Mouse (Mus musculus): Measurements from ENCODE around the gene Mlx. TPM values are rescaled to one million over a fixed set of nuclear protein-coding genes. Genes with fewer than 3 reads are reported as not detected.

The Mlx gene
- polyA plus RNA-seq (2014; fragmentation: Illumina TruSeq; extraction: RNeasy Lipid Tissue Mini Kit (QIAGEN cat#74804); ENCODE audit: low read depth, low replicate concordance), result 35.5 TPM

DNA sequence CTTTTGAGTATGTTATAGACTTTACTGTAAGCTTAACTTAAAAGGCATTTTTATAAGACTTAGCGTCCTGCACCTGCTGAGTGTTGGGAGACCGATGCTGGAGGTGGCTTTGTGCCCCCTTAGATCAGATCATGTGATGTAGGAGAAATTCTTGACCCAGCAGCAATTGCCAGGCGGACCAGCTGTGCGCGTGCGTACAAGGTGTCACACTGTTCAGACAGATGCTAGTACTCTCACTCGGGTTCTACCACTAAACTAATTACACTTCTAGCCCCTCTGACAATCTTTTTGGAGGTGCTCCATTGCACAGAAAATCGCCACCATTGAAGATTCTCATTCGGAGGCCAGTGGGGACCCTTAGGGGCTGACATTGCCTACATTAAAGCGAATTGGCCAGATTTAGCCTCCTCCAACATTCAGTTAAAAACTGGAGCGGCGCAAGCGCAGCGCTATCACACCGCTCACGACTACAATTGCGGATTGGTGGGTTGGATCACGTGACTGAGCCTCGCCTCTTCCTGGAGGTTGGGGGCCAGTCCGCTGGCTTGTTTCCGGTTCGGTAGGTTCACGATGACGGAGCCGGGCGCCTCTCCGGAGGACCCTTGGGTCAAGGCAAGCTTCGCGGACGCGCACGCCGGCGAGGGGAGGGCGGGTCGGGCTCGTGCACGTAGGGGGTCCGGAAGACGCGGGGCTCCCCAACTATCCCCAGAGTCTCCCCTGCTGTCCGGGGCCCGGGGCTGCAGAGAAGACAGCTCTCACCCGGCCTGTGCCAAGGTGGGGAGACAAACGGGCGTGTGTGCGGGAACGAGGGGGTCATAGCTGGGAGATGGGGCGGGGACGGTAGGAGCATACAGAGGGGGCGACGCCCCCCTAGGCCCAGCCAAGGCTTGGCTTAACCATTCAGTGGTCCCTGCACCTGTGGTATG lies at the start of gene Mlx:
TSS of gene Mlx (plus strand) at position 522 of the 926 bp plus-strand sequence.

DNA sequence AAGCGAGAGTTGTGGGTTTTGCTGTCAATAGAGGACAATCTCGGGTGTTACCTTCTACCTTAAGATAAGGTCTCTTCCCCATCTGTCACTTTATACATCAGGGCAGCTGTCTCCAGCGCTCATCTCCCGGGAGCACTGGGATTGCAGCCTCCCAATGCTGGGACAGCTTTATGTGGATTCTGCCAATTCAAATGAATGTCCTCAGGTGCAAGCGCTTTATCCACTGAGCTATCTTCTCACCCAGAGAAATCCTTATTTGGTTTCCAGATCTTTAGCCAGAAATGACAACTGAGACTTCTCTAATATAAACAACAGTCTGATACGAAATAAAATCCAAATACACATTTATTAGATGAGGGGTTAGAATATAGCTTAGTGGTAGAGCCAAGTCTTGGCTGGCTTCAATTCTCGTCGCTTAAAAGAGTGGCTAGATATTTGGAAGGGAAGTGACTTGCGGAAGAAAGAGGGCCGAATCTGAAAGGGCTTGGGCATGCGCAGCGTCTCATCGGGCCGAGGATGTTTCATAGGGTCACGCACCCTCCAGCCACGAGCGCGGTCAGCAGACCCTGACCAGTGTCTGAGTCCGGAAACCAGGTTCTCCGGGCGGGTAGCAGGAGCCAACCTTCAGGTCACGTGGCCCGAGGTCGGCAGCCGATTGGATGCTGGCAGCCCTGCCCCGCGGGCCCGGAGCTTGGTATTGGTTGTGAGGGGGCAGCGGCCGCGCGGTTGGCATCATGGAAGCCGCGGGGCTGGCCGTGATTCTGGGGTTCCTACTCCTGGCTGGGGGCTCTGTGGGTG lies 17.5 kb upstream of the Mlx start, which contains the start of gene Naglu:
TSS of gene Naglu (plus strand) at position 622 of the 798 bp plus-strand sequence.

DNA sequence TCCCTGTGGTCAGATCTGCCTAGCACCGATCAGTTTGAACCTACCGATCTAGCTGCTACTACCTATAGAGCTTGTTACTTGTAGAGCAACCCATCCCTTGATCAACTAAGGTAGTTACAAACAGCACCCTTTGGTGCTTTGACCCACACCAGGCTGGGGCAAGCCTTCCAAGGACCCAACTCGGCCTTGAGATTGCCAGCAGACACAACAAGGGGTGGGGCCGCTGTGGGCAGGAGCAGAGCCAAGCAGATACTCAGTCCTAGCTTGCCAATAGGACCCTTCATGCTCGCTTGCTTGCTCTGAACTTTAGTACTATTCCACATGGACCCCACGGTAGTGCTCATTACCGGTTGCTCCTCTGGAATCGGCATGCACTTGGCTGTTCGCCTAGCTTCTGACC lies 9.0 kb upstream of the Mlx start, which contains the start of gene Hsd17b1:
TSS of gene Hsd17b1 (plus strand) at position 291 of the 400 bp plus-strand sequence.

GRCm38 (mm10) chr11:101082208-101083082 lies 4.6 kb upstream of the Mlx start, which contains the start of gene Coasy:
Gene Coasy (plus strand): TSS chr11:101082565.

GRCm38 (mm10) chr11:101095314-101096024 lies 8.4 kb downstream of the Mlx start, which contains the start of gene Psmc3ip:
Gene Psmc3ip (minus strand): TSS chr11:101095436.

GRCm38 (mm10) chr11:101119761-101120544 lies 32.9 kb downstream of the Mlx start, which contains the start of the genes Retreg3 and Tubg1:
Gene Retreg3 (minus strand): TSS chr11:101119893.
Gene Tubg1 (plus strand): TSS chr11:101119938.

Other genes with a start within 250 kb of the Mlx start
- gene Stat5b, start 236.6 kb upstream of the Mlx start, polyA plus RNA-seq (2014; fragmentation: Illumina TruSeq; extraction: RNeasy Lipid Tissue Mini Kit (QIAGEN cat#74804); ENCODE audit: low read depth, low replicate concordance), result 38.3 TPM
- 22.1 TPM for gene Stat5a, start 227.9 kb upstream of the Mlx start, polyA plus RNA-seq (2014; fragmentation: Illumina TruSeq; extraction: RNeasy Lipid Tissue Mini Kit (QIAGEN cat#74804); ENCODE audit: low read depth, low replicate concordance)
- gene Stat3, start 147.7 kb upstream of the Mlx start, polyA plus RNA-seq (2014; fragmentation: Illumina TruSeq; extraction: RNeasy Lipid Tissue Mini Kit (QIAGEN cat#74804); ENCODE audit: low read depth, low replicate concordance), result 83.2 TPM
- 133 TPM for gene Cavin1, start 116.4 kb upstream of the Mlx start, polyA plus RNA-seq (2014; fragmentation: Illumina TruSeq; extraction: RNeasy Lipid Tissue Mini Kit (QIAGEN cat#74804); ENCODE audit: low read depth, low replicate concordance)
- gene Atp6v0a1, start 77.8 kb upstream of the Mlx start, polyA plus RNA-seq (2014; fragmentation: Illumina TruSeq; extraction: RNeasy Lipid Tissue Mini Kit (QIAGEN cat#74804); ENCODE audit: low read depth, low replicate concordance), result 72.1 TPM
- 10.5 TPM for gene Naglu, start 17.3 kb upstream of the Mlx start, polyA plus RNA-seq (2014; fragmentation: Illumina TruSeq; extraction: RNeasy Lipid Tissue Mini Kit (QIAGEN cat#74804); ENCODE audit: low read depth, low replicate concordance)
- 0.81 TPM for gene Hsd17b1, start 8.9 kb upstream of the Mlx start, polyA plus RNA-seq (2014; fragmentation: Illumina TruSeq; extraction: RNeasy Lipid Tissue Mini Kit (QIAGEN cat#74804); ENCODE audit: low read depth, low replicate concordance)
- gene Coasy, start 4.7 kb upstream of the Mlx start, polyA plus RNA-seq (2014; fragmentation: Illumina TruSeq; extraction: RNeasy Lipid Tissue Mini Kit (QIAGEN cat#74804); ENCODE audit: low read depth, low replicate concordance), result 18.0 TPM
- 4.0 TPM for gene Psmc3ip, start 8.2 kb downstream of the Mlx start, polyA plus RNA-seq (2014; fragmentation: Illumina TruSeq; extraction: RNeasy Lipid Tissue Mini Kit (QIAGEN cat#74804); ENCODE audit: low read depth, low replicate concordance)
- gene Retreg3, start 32.6 kb downstream of the Mlx start, polyA plus RNA-seq (2014; fragmentation: Illumina TruSeq; extraction: RNeasy Lipid Tissue Mini Kit (QIAGEN cat#74804); ENCODE audit: low read depth, low replicate concordance), result 35.9 TPM
- 30.3 TPM for gene Tubg1, start 32.7 kb downstream of the Mlx start, polyA plus RNA-seq (2014; fragmentation: Illumina TruSeq; extraction: RNeasy Lipid Tissue Mini Kit (QIAGEN cat#74804); ENCODE audit: low read depth, low replicate concordance)
- 2.6 TPM for gene Tubg2, start 68.6 kb downstream of the Mlx start, polyA plus RNA-seq (2014; fragmentation: Illumina TruSeq; extraction: RNeasy Lipid Tissue Mini Kit (QIAGEN cat#74804); ENCODE audit: low read depth, low replicate concordance)
- gene Cntnap1, start 83.2 kb downstream of the Mlx start, polyA plus RNA-seq (2014; fragmentation: Illumina TruSeq; extraction: RNeasy Lipid Tissue Mini Kit (QIAGEN cat#74804); ENCODE audit: low read depth, low replicate concordance), result 2.4 TPM
- 16.2 TPM for gene Plekhh3, start 84.1 kb downstream of the Mlx start, polyA plus RNA-seq (2014; fragmentation: Illumina TruSeq; extraction: RNeasy Lipid Tissue Mini Kit (QIAGEN cat#74804); ENCODE audit: low read depth, low replicate concordance)
- not detected for gene Ccr10, start 88.2 kb downstream of the Mlx start, polyA plus RNA-seq (2014; fragmentation: Illumina TruSeq; extraction: RNeasy Lipid Tissue Mini Kit (QIAGEN cat#74804); ENCODE audit: low read depth, low replicate concordance)
- gene Ezh1, start 139.2 kb downstream of the Mlx start, polyA plus RNA-seq (2014; fragmentation: Illumina TruSeq; extraction: RNeasy Lipid Tissue Mini Kit (QIAGEN cat#74804); ENCODE audit: low read depth, low replicate concordance), result 30.8 TPM
- 49.3 TPM for gene Ramp2, start 158.8 kb downstream of the Mlx start, polyA plus RNA-seq (2014; fragmentation: Illumina TruSeq; extraction: RNeasy Lipid Tissue Mini Kit (QIAGEN cat#74804); ENCODE audit: low read depth, low replicate concordance)
- gene Vps25, start 166.4 kb downstream of the Mlx start, polyA plus RNA-seq (2014; fragmentation: Illumina TruSeq; extraction: RNeasy Lipid Tissue Mini Kit (QIAGEN cat#74804); ENCODE audit: low read depth, low replicate concordance), result 142 TPM
- 13.8 TPM for gene Wnk4, start 173.3 kb downstream of the Mlx start, polyA plus RNA-seq (2014; fragmentation: Illumina TruSeq; extraction: RNeasy Lipid Tissue Mini Kit (QIAGEN cat#74804); ENCODE audit: low read depth, low replicate concordance)
- 0.58 TPM for gene Cntd1, start 191.7 kb downstream of the Mlx start, polyA plus RNA-seq (2014; fragmentation: Illumina TruSeq; extraction: RNeasy Lipid Tissue Mini Kit (QIAGEN cat#74804); ENCODE audit: low read depth, low replicate concordance)
- 111 TPM for gene Coa3, start 191.8 kb downstream of the Mlx start, polyA plus RNA-seq (2014; fragmentation: Illumina TruSeq; extraction: RNeasy Lipid Tissue Mini Kit (QIAGEN cat#74804); ENCODE audit: low read depth, low replicate concordance)
- gene Becn1, start 215.0 kb downstream of the Mlx start, polyA plus RNA-seq (2014; fragmentation: Illumina TruSeq; extraction: RNeasy Lipid Tissue Mini Kit (QIAGEN cat#74804); ENCODE audit: low read depth, low replicate concordance), result 86.4 TPM
- gene Psme3, start 228.9 kb downstream of the Mlx start, polyA plus RNA-seq (2014; fragmentation: Illumina TruSeq; extraction: RNeasy Lipid Tissue Mini Kit (QIAGEN cat#74804); ENCODE audit: low read depth, low replicate concordance), result 58.9 TPM
- gene Aoc2, start 237.8 kb downstream of the Mlx start, polyA plus RNA-seq (2014; fragmentation: Illumina TruSeq; extraction: RNeasy Lipid Tissue Mini Kit (QIAGEN cat#74804); ENCODE audit: low read depth, low replicate concordance), result 2.0 TPM
- gene Aoc3, start 243.3 kb downstream of the Mlx start, polyA plus RNA-seq (2014; fragmentation: Illumina TruSeq; extraction: RNeasy Lipid Tissue Mini Kit (QIAGEN cat#74804); ENCODE audit: low read depth, low replicate concordance), result 10.5 TPM